In the genomic region with DNA sequence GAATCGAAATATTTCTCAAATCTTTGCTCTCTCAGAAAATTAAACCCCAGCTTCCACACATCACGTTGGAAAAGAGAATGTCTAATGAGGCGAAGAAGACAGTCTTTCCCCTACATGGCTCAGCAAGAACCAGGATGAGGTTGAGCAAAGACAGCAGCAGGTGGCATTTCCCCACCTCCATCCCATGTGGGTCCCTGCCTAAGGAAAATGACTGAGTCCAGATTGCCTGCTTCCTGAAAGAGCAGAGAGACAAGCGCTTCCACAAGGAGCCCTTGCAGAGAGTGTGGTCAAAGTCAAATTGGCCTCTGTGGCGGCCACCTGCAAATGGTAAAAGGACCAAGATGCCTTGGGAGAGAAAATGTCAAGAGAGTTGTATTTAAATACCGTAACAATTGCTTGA, we compare ENCODE assay signal across 1 mouse cellular context.
TF ChIP-seq lines count a peak whose summit lies in the region.

No protein-coding gene starts in this region.

TF ChIP-seq in MEL, 35 proteins besides CTCF, POLR2A, EP300 and RAD21 (continued from another document):
- TF ChIP-seq MYB (IDR thresholded peaks at IDR 0.05; ENCODE audit: low read depth, low read length) (no peak), RCOR1 (IDR thresholded peaks at IDR 0.05; ENCODE audit: low read depth, low read length) (no peak), ELF1 (IDR thresholded peaks at IDR 0.05; ENCODE audit: low read depth, low read length) (no peak), ZMIZ1 (IDR thresholded peaks at IDR 0.05; ENCODE audit: low read depth, low read length) (no peak), TBP (IDR thresholded peaks at IDR 0.05; ENCODE audit: low read depth, low read length) (no peak), BHLHE40 (IDR thresholded peaks at IDR 0.05; ENCODE audit: borderline replicate concordance, low read depth, low read length) (no peak), POLR2AphosphoS2 (IDR thresholded peaks at IDR 0.05; ENCODE audit: low read length) (no peak), HCFC1 (IDR thresholded peaks at IDR 0.05; ENCODE audit: low read depth, low read length) (no peak), KAT2A (conservative IDR thresholded peaks at IDR 0.05; ENCODE audit: low read depth, low read length) (no peak), MEF2A (IDR thresholded peaks at IDR 0.05; ENCODE audit: extremely low read depth, insufficient replicate concordance, low read depth, low read length, poor library complexity, severe bottlenecking) (no peak), USF2 (IDR thresholded peaks at IDR 0.05; ENCODE audit: borderline replicate concordance in 1 of 2, insufficient read depth in 1 of 2, low read depth in 1 of 2, low read length in 2 of 2) (no peak)
TF ChIP-seq in MEL: peak in this region for 0.
